Mouse (Mus musculus) gastrocnemius, adult 8-10 months (tissue): ENCODE data around the gene Disc1. TPM values are rescaled to one million over a fixed set of nuclear protein-coding genes. Genes with fewer than 3 reads are reported as not detected.

Source experiments
- DNase-seq, 2 experiments: peaks; one replicate each; pipeline ENCODE4 v3.0.0; 2022; ENCODE audit warnings: low spot score in 2 of 2
- total RNA-seq, 4 experiments: library from RNA; stranded (reverse); gene quantifications; 2 replicates each; pipeline ENCODE4 v1.2.4; 2022

Gene Disc1
- total RNA-seq, 4 experiments from 2014 or later: 0.73 to 1.3 (median 1.2) TPM

- no peak for DNase-seq
Measured at GRCm38 (mm10) chr8:125258806-125259500, 205.0 kb downstream of the Disc1 start.

GRCm38 (mm10) chr8:125268181-125268705 lies 214.2 kb downstream of the Disc1 start:
- DNase-seq: no peak

- no peak for DNase-seq
Measured at GRCm38 (mm10) chr8:125270292-125270691, 216.3 kb downstream of the Disc1 start.

GRCm38 (mm10) chr8:125271357-125271756 lies 217.4 kb downstream of the Disc1 start:
- DNase-seq: no peak

- no peak for DNase-seq
Measured at GRCm38 (mm10) chr8:125272089-125272866, 218.3 kb downstream of the Disc1 start.

- no peak for DNase-seq
Measured at GRCm38 (mm10) chr8:125277071-125277682, 223.2 kb downstream of the Disc1 start.

GRCm38 (mm10) chr8:125279156-125279555 lies 225.2 kb downstream of the Disc1 start:
- DNase-seq: no peak

- no peak for DNase-seq
Measured at GRCm38 (mm10) chr8:125279892-125280291, 225.9 kb downstream of the Disc1 start.

GRCm38 (mm10) chr8:125282531-125282930 lies 228.5 kb downstream of the Disc1 start:
- DNase-seq: no peak

- DNase-seq: no peak
Measured at GRCm38 (mm10) chr8:125283542-125283941, 229.5 kb downstream of the Disc1 start.

GRCm38 (mm10) chr8:125284875-125285274 lies 230.9 kb downstream of the Disc1 start:
- no peak for DNase-seq

GRCm38 (mm10) chr8:125285391-125285790 lies 231.4 kb downstream of the Disc1 start:
- DNase-seq: no peak

GRCm38 (mm10) chr8:125285966-125286681 lies 232.1 kb downstream of the Disc1 start:
- peak; percentile 75 to 77 for DNase-seq

- no peak for DNase-seq
Measured at GRCm38 (mm10) chr8:125287311-125287710, 233.3 kb downstream of the Disc1 start.

GRCm38 (mm10) chr8:125287841-125288341 lies 233.9 kb downstream of the Disc1 start:
- no peak for DNase-seq

- DNase-seq: no peak
Measured at GRCm38 (mm10) chr8:125291506-125291905, 237.5 kb downstream of the Disc1 start.

- no peak for DNase-seq
Measured at GRCm38 (mm10) chr8:125291932-125292717, 238.1 kb downstream of the Disc1 start.

GRCm38 (mm10) chr8:125292933-125293591 lies 239.1 kb downstream of the Disc1 start:
- peak; percentile 12 to 40 for DNase-seq

- DNase-seq: no peak
Measured at GRCm38 (mm10) chr8:125299248-125299647, 245.3 kb downstream of the Disc1 start.

GRCm38 (mm10) chr8:125301931-125302361 lies 248.0 kb downstream of the Disc1 start:
- no peak for DNase-seq
